Mouse (Mus musculus) megakaryocyte, embryonic 14.5 days (primary cell): ENCODE results near the gene Rps6ka1.

Source experiments
- FLI1 ChIP-seq: IDR thresholded peaks from 2 replicates; pipeline ENCODE4 v1.6.1; 2012; ENCODE audit warnings: low read length, inconsistent platforms, mixed read lengths
- GATA1 ChIP-seq: IDR thresholded peaks from 3 replicates; pipeline ENCODE4 v1.6.1; 2012; ENCODE audit warnings: mixed read lengths, low read length, inconsistent platforms, borderline replicate concordance

- TF ChIP-seq GATA1 (no peak), FLI1 (no peak)
Measured at GRCm38 (mm10) chr4:133879145-133879902, 8.3 kb downstream of the Rps6ka1 start.
